Mouse (Mus musculus) liver, embryonic 12.5 days (tissue): ENCODE measurements around the gene Gnptg. TPM values are rescaled to one million over a fixed set of nuclear protein-coding genes. Genes with fewer than 3 reads are reported as not detected.
A peak's percentile ranks its signal among the peaks of the same experiment; 100 is the strongest.

Experiments
- ATAC-seq: fragments of 200-750 bp; cut with Nextera tagmentation; 2 replicates; pipeline ENCODE4 v1.8.0; 2017; ENCODE audit warnings: moderate number of reproducible peaks, mild to moderate bottlenecking, moderate library complexity
- H3K27ac ChIP-seq: fragments of 300-500 bp; sonication (generic); 2 replicates; pipeline ENCODE4 v1.5.1; 2016; ENCODE audit warnings: mild to moderate bottlenecking
- H3K27me3 ChIP-seq: fragments of 300-500 bp; sonication (generic); replicated peaks from 2 replicates; pipeline ENCODE4 v1.6.1; 2016; ENCODE audit warnings: mild to moderate bottlenecking, moderate library complexity
- H3K36me3 ChIP-seq: fragments of 300-500 bp; sonication (generic); 2 replicates; pipeline ENCODE4 v1.6.1; 2016; ENCODE audit warnings: mild to moderate bottlenecking, moderate library complexity
- H3K4me1 ChIP-seq: fragments of 300-500 bp; sonication (generic); 2 replicates; pipeline ENCODE4 v1.6.1; 2016
- H3K4me2 ChIP-seq: fragments of 300-500 bp; sonication (generic); 2 replicates; pipeline ENCODE4 v1.6.1; 2016; ENCODE audit warnings: mild to moderate bottlenecking, moderate library complexity
- H3K4me3 ChIP-seq: fragments of 300-500 bp; sonication (generic); 2 replicates; pipeline ENCODE4 v1.5.1; 2016; ENCODE audit warnings: mild to moderate bottlenecking, moderate library complexity
- H3K9ac ChIP-seq: fragments of 300-500 bp; sonication (generic); 2 replicates; pipeline ENCODE4 v1.6.1; 2016; ENCODE audit warnings: mild to moderate bottlenecking, moderate library complexity
- H3K9me3 ChIP-seq: fragments of 300-500 bp; sonication (generic); replicated peaks from 2 replicates; pipeline ENCODE4 v1.6.1; 2016; ENCODE audit warnings: mild to moderate bottlenecking, moderate library complexity
- WGBS: fragments of 180-500 bp; shearing (Covaris S2); methylation state at CpG from one replicate; pipeline ENCODE4 v1.1.7; 2016; ENCODE audit not compliant: insufficient replicate concordance; 5-methylcytosine and 5-hydroxymethylcytosine counted together
- polyA plus RNA-seq: library from polyadenylated mRNA; unstranded; fragments of >200 nt; fragmentation: Nextera tagmentation; extraction: Ambion mirVana; gene quantifications from 2 replicates; pipeline ENCODE4 v1.2.1, GENCODE M21; 2016

The Gnptg gene
- polyA plus RNA-seq, 1 experiment from 2014 or later, result 24.4 TPM

- Histone ChIP-seq H3K27ac (no peak overlapping the region), H3K4me3 (no peak overlapping the region), H3K4me2 (no peak overlapping the region), H3K9ac (no peak overlapping the region), H3K4me1 (peaks cover under 1% of the 10 kb centered on the region; the same call in 1 of the 2 replicates), H3K9me3 (no peaks in the 10 kb centered on the region), H3K36me3 (peaks cover 84% of the 10 kb centered on the region), H3K27me3 (no peaks in the 10 kb centered on the region)
- WGBS, result 82% methylated on average over 3 of the region's 3 CpGs
- ATAC-seq, result no peak
Observed at GRCm38 (mm10) chr17:25264453-25264852, 24.5 kb upstream of the Gnptg start.

GRCm38 (mm10) chr17:25257804-25258261 lies 17.9 kb upstream of the Gnptg start:
- peaks cover 12% of the 10 kb centered on the region for H3K4me1 ChIP-seq
- H3K27me3 ChIP-seq, result peaks cover 54% of the 10 kb centered on the region
- 46% methylated on average over 6 of the region's 6 CpGs for WGBS
- H3K27ac ChIP-seq, result no peak overlapping the region; the same call in 1 of the 2 replicates
- H3K4me2 ChIP-seq, result no peak overlapping the region
- no peak overlapping the region for H3K4me3 ChIP-seq
- no peak overlapping the region for H3K9ac ChIP-seq
- no peak for ATAC-seq
- H3K9me3 ChIP-seq, result no peaks in the 10 kb centered on the region
- H3K36me3 ChIP-seq, result peaks cover 27% of the 10 kb centered on the region

- 4% methylated on average over 34 of the region's 35 CpGs for WGBS
Observed at GRCm38 (mm10) chr17:25256140-25256754, 16.3 kb upstream of the Gnptg start, which contains the start of gene Baiap3. Gene Baiap3, minus strand, starts transcription at chr17:25256364.

GRCm38 (mm10) chr17:25255110-25255509 lies 15.2 kb upstream of the Gnptg start:
- Histone ChIP-seq H3K9ac (no peak overlapping the region), H3K27ac (no peak overlapping the region), H3K4me3 (peak overlapping the region; percentile 42; the same call in 1 of the 2 replicates), H3K4me1 (peaks cover 12% of the 10 kb centered on the region), H3K36me3 (peaks cover 16% of the 10 kb centered on the region), H3K9me3 (no peaks in the 10 kb centered on the region), H3K27me3 (peaks cover 80% of the 10 kb centered on the region), H3K4me2 (peak overlapping the region; percentile 65)
- ATAC-seq, result no peak
- WGBS, result 44% methylated on average over 2 of the region's 2 CpGs

More at GRCm38 (mm10) chr17:25256140-25256754, 16.3 kb upstream of the Gnptg start, which contains the start of gene Baiap3:
- H3K9ac ChIP-seq, result peak within 1 kb of the TSS; percentile 28
- H3K9me3 ChIP-seq, result no peaks in the 10 kb centered on the region
- H3K36me3 ChIP-seq, result peaks cover 20% of the 10 kb centered on the region
- H3K27me3 ChIP-seq, result peaks cover 69% of the 10 kb centered on the region
- peak; percentile 28; the same call in 1 of the 2 replicates for ATAC-seq
- peak within 1 kb of the TSS; percentile 65 for H3K4me2 ChIP-seq
- H3K27ac ChIP-seq, result no peak within 1 kb of the TSS
- peak within 1 kb of the TSS; percentile 42 for H3K4me3 ChIP-seq
- H3K4me1 ChIP-seq, result peaks cover 12% of the 10 kb centered on the region

GRCm38 (mm10) chr17:25253760-25254159 lies 13.8 kb upstream of the Gnptg start:
- no peak overlapping the region for H3K4me3 ChIP-seq
- no peak overlapping the region for H3K4me2 ChIP-seq
- peaks cover 12% of the 10 kb centered on the region for H3K4me1 ChIP-seq
- H3K9me3 ChIP-seq, result no peaks in the 10 kb centered on the region
- H3K36me3 ChIP-seq, result peaks cover 2% of the 10 kb centered on the region
- H3K27ac ChIP-seq, result no peak overlapping the region
- no peak for ATAC-seq
- peaks cover 87% of the 10 kb centered on the region for H3K27me3 ChIP-seq
- WGBS, result 49% methylated on average over 10 of the region's 10 CpGs
- H3K9ac ChIP-seq, result no peak overlapping the region

GRCm38 (mm10) chr17:25252643-25253042 lies 12.7 kb upstream of the Gnptg start:
- no peak for ATAC-seq
- WGBS, result 45% methylated on average over 3 of the region's 3 CpGs
- no peaks in the 10 kb centered on the region for H3K9me3 ChIP-seq

GRCm38 (mm10) chr17:25250181-25250835 lies 10.4 kb upstream of the Gnptg start:
- no peak for ATAC-seq
- no peak overlapping the region for H3K27ac ChIP-seq
- no peaks in the 10 kb centered on the region for H3K36me3 ChIP-seq
- peaks cover 78% of the 10 kb centered on the region for H3K27me3 ChIP-seq
- H3K4me2 ChIP-seq, result no peak overlapping the region
- 68% methylated on average over 8 of the region's 8 CpGs for WGBS
- H3K9ac ChIP-seq, result no peak overlapping the region
- H3K4me3 ChIP-seq, result no peak overlapping the region
- H3K9me3 ChIP-seq, result no peaks in the 10 kb centered on the region
- H3K4me1 ChIP-seq, result peaks cover 1% of the 10 kb centered on the region

More at GRCm38 (mm10) chr17:25252643-25253042, 12.7 kb upstream of the Gnptg start:
- Histone ChIP-seq H3K4me3 (no peak overlapping the region), H3K36me3 (no peaks in the 10 kb centered on the region), H3K9ac (no peak overlapping the region), H3K27ac (no peak overlapping the region), H3K27me3 (peaks cover 92% of the 10 kb centered on the region), H3K4me2 (no peak overlapping the region), H3K4me1 (peaks cover 12% of the 10 kb centered on the region)

DNA sequence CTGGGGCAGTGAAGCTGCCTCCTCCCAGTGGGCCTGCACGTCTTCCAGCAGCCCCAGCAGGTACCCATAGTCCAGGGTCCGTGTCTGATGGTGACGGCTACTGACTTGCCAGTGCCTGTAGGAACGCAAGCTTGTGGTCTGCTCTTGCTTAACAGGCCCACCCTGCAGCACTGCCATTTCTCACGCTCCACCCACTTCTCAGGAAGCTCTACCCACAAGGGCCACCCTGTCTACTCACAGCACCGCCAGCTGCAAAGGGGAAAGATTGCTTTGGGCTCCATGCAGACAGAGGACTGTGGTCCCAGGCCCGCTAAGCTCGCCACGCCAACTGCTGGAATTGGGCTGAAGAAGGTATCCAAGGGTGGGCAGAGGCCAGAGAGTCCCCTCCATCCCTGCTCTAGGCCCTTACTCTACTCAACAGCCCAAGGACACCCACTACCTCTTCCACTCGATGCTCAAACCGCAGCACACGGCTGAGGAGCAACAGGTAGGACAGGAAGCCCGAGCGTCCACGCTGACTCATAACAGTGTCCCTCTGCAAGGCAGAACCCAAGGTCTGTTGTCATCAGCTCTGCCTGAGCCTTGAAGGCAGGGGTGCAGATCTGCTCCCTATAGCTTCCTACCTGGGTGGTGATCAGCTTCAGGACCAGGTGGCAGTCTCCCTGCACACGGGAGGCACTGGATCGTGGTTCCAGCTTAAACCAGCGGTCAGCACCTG lies 8.3 kb upstream of the Gnptg start:
- Histone ChIP-seq H3K9ac (no peak overlapping the region), H3K36me3 (peaks cover 18% of the 10 kb centered on the region), H3K4me2 (no peak overlapping the region), H3K4me3 (no peak overlapping the region), H3K27ac (no peak overlapping the region), H3K27me3 (peaks cover 57% of the 10 kb centered on the region), H3K4me1 (no peaks in the 10 kb centered on the region), H3K9me3 (no peaks in the 10 kb centered on the region)
- WGBS, result 48% methylated on average over 18 of the region's 18 CpGs
- no peak for ATAC-seq

GRCm38 (mm10) chr17:25244239-25244638 lies 4.3 kb upstream of the Gnptg start:
- H3K9ac ChIP-seq, result no peak overlapping the region
- no peak overlapping the region for H3K27ac ChIP-seq
- 89% methylated on average over 16 of the region's 16 CpGs for WGBS
- H3K4me1 ChIP-seq, result peaks cover 20% of the 10 kb centered on the region
- H3K36me3 ChIP-seq, result peaks cover 35% of the 10 kb centered on the region
- ATAC-seq, result no peak
- H3K4me2 ChIP-seq, result no peak overlapping the region
- H3K4me3 ChIP-seq, result no peak overlapping the region
- H3K9me3 ChIP-seq, result no peaks in the 10 kb centered on the region
- peaks cover 25% of the 10 kb centered on the region; the same call in 1 of the 2 replicates for H3K27me3 ChIP-seq

GRCm38 (mm10) chr17:25243131-25243780 lies 3.3 kb upstream of the Gnptg start:
- WGBS, result 84% methylated on average over 11 of the region's 11 CpGs

DNA sequence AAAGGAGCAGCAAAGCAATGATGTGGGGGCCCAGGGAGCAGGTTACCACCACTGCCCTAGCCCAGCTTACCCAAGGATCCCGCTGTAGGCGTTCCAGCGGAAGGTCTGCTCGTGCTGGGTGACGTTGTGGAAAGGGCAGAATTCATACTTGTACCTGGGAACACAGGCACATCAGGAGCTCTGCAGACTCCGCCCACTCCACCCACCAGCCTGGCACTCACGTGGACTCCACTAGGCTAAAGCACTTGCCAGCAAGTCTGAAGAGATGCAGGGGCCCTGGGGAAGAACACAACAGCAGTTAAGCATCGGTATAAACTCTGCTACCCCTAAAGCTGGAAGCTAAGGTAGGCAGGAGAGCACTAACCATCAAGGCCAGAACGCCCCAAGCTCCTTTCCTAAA lies 4.3 kb downstream of the Gnptg start:
- no peaks in the 10 kb centered on the region for H3K27me3 ChIP-seq
- WGBS, result 82% methylated on average over 9 of the region's 9 CpGs
- H3K9me3 ChIP-seq, result no peaks in the 10 kb centered on the region
- H3K4me2 ChIP-seq, result no peak overlapping the region
- H3K4me1 ChIP-seq, result peaks cover 12% of the 10 kb centered on the region
- H3K4me3 ChIP-seq, result no peak overlapping the region
- H3K27ac ChIP-seq, result no peak overlapping the region
- no peak for ATAC-seq
- no peak overlapping the region for H3K9ac ChIP-seq
- peaks cover 33% of the 10 kb centered on the region for H3K36me3 ChIP-seq

More at GRCm38 (mm10) chr17:25243131-25243780, 3.3 kb upstream of the Gnptg start:
- H3K9me3 ChIP-seq, result no peaks in the 10 kb centered on the region
- ATAC-seq, result no peak
- no peak overlapping the region for H3K4me2 ChIP-seq
- H3K27me3 ChIP-seq, result peaks cover 16% of the 10 kb centered on the region; the same call in 1 of the 2 replicates
- H3K9ac ChIP-seq, result no peak overlapping the region
- no peak overlapping the region for H3K4me3 ChIP-seq
- H3K36me3 ChIP-seq, result peaks cover 35% of the 10 kb centered on the region
- peaks cover 24% of the 10 kb centered on the region for H3K4me1 ChIP-seq
- no peak overlapping the region for H3K27ac ChIP-seq
